Mouse (Mus musculus): ENCODE data around the gene Lrrc1. TPM values are rescaled to one million over a fixed set of nuclear protein-coding genes. Genes with fewer than 3 reads are reported as not detected.

The Lrrc1 gene
- total RNA-seq, 2 experiments from 2014 or later = 0.71 to 0.84 TPM

DNA sequence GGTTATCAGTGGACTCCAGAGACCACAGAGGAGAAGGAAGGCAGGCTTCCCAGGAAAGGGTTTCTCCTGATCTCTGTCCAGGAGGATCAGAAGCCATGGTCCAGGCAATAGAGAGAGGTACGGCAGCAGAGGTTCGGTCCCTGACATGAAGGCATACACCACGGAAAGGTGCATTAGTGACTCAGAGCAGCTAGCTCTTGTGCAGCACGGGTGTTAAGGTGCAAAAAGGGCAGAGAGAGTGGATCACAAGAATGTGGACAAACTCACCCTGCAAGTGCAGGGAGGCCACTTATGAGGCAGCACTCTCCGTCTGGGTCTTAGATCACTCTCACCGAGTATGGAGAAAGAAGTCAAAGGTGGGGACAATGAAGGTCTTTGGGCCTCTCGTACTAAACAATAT, 7.8 kb downstream of the Lrrc1 start:
- intact Hi-C loops (cut with DNase I) = no loop called here
- no peak for DNase-seq
- TF ChIP-seq CTCF (IDR thresholded peaks at IDR 0.05) = no peak
- Histone ChIP-seq H3K4me3 (no peak overlapping the region), H3K27ac (no peak overlapping the region)

GRCm38 (mm10) chr9:77536286-77536685, 8.4 kb downstream of the Lrrc1 start:
- intact Hi-C loops (cut with DNase I) = no loop called here
- Histone ChIP-seq H3K4me3 (no peak overlapping the region), H3K27ac (no peak overlapping the region)
- TF ChIP-seq CTCF (IDR thresholded peaks at IDR 0.05) = no peak
- DNase-seq = no peak

DNA sequence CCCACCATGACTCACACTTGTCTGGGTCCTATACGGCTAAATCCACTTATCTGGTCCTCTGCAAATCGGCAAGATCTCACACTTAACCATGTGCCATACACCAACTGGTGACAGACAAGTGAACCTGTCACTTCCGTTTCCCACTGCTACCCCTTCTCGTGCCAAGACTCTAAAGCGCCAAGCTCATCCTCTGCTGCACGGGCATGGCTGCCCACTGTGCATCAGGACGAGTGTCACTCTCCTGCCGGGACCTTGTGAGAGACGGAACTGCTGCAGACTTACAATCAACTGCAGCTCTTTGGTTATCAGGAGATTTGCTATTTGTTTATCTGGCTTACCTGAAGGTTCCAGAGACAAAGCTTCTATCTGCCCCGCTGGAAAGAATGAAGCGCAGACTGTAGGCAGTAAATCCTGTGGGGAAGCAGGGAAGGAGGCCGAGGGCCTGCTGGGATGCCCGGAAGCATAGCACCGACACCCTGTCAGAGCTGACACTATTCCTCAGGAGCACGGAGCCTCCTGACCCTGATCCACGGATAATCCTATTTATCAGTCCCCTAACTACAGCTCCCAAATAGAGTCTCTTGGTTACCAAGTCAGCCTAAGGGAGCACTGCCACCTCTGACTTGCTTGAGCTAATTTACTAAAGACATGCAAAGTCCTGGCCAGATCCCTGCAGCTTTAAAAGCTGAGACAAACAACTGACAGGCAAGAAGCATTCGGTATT, 9.5 kb downstream of the Lrrc1 start:
- no peak overlapping the region for H3K4me3 ChIP-seq
- DNase-seq = no peak
- intact Hi-C loops (cut with DNase I) = no loop called here
- no peak overlapping the region for H3K27ac ChIP-seq
- TF ChIP-seq CTCF (IDR thresholded peaks at IDR 0.05) = no peak

DNA sequence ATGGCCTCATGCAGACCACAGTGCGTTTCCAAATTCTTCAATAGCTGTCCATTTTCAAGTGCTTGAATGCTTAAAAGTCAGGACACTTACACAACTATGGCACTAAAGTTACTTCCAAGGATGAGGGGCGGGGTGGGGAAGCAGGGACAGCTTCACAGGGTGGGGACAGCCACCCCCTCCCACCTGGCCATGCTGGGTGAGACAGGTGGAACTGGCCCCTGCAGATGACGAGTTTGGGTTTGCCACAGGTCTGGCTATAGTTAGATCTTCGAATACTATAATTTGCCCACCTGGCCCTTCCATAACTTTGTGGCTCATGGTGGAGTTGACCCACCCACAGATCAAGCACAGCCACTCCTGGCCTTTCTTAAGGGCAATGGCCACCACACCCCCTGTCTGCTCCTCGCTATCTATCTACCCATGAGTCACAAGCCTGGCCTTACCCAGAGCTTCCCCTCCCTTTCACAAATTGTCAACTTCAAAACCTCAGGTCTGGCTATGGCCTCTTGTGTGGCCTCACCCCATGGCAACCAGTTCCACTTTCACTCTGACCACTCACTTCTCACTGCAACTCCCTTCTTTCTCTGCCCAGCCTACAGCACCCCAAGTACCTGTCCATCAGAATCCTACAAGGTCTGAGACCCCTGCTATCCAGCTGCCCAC, 16.2 kb downstream of the Lrrc1 start:
- no peak overlapping the region for H3K27ac ChIP-seq
- DNase-seq = no peak
- TF ChIP-seq CTCF (IDR thresholded peaks at IDR 0.05) = no peak
- H3K4me3 ChIP-seq = no peak overlapping the region
- intact Hi-C loops (cut with DNase I) = no loop called here

DNA sequence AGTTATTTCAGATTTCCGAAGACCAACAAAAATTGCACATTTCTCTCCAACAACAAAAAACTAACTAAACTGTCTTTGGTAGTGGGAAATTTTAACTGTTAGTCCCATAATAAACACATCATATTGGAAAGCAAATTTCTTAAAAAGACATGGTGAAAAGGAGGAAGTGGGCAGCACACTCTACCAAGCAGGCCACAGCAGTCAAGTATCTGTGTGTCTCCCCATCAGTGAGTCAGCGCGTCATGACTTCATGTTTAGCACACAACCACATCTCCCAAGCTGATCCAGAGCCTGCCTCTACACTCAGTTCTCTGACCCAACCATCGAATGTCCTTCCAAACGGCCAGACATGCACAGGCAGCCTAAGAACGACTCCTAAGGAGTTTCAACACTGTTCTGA, 17.5 kb downstream of the Lrrc1 start:
- no peak for DNase-seq
- H3K27ac ChIP-seq = no peak overlapping the region
- no peak overlapping the region for H3K4me3 ChIP-seq
- TF ChIP-seq CTCF (IDR thresholded peaks at IDR 0.05) = no peak
- intact Hi-C loops (cut with DNase I) = no loop called here

DNA sequence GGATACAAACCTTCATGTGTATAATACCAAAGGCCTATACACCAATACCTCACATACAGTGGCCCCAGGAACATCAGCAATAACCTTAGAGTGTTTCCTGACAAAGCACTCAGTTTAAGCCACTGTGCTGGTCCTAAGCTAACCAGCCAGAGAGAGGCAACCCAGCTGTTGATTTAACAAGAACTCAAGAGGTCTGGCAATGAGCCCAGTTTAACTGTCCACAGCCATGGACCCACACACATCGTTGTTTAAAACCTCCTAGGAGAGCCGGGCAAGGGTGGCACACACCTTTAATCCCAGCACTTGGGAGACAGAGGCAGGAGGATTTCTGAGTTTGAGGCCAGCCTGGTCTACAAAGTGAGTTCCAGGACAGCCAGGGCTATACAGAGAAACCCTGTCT, 18.0 kb downstream of the Lrrc1 start:
- DNase-seq = no peak
- intact Hi-C loops (cut with DNase I) = no loop called here
- no peak for TF ChIP-seq CTCF (IDR thresholded peaks at IDR 0.05)
- Histone ChIP-seq H3K4me3 (no peak overlapping the region), H3K27ac (no peak overlapping the region)

- DNase-seq = no peak
- Histone ChIP-seq H3K4me3 (no peak overlapping the region), H3K27ac (no peak overlapping the region)
- no peak for TF ChIP-seq CTCF (IDR thresholded peaks at IDR 0.05)
- intact Hi-C loops (cut with DNase I) = no loop called here
Observed at GRCm38 (mm10) chr9:77525595-77526295, 18.9 kb downstream of the Lrrc1 start.

GRCm38 (mm10) chr9:77523793-77524192, 20.9 kb downstream of the Lrrc1 start:
- DNase-seq = no peak
- H3K4me3 ChIP-seq = no peak overlapping the region
- intact Hi-C loops (cut with DNase I) = no loop called here
- H3K27ac ChIP-seq = no peak overlapping the region
- TF ChIP-seq CTCF (IDR thresholded peaks at IDR 0.05) = no peak

DNA sequence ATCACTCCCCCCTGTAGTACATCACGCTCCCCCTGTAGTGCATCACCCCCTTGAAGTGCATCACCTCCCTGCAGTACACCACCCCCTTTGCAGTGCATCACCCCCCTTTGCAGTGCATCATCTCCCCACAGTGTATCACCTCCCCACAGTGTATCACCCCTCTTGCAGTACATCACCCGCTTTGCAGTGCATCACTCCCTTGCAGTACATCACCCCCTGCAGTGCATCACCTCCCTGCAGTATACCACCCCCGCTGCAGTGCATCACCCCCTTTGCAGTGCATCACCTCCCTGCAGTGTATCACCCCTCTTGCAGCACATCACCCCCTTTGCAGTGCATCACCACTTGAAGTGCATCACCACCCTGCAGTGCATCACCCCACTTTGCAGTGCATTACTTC, 22.2 kb downstream of the Lrrc1 start:
- no peak for DNase-seq
- no peak for TF ChIP-seq CTCF (IDR thresholded peaks at IDR 0.05)
- Histone ChIP-seq H3K4me3 (no peak overlapping the region), H3K27ac (no peak overlapping the region)
- intact Hi-C loops (cut with DNase I) = no loop called here

DNA sequence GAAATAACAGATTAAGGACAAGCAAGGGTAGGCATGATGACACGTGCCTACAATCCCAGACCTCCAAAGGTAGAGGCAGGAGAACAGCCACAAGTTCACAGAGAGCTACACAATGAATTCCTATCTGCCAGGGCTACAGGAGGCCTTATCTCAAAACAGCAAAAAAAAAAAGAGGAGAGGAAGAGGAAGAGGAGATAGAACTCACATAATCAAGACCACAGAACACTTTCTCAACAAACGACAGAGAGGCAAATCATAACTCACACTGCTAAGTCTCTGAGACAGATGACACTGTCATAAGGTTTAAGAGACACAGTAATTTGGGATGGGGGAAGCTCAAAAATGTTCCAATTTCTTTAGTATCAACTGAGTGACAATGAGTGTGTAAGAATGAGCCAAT, 25.5 kb downstream of the Lrrc1 start:
- H3K27ac ChIP-seq = no peak overlapping the region
- intact Hi-C loops (cut with DNase I) = no loop called here
- no peak for TF ChIP-seq CTCF (IDR thresholded peaks at IDR 0.05)
- DNase-seq = no peak
- H3K4me3 ChIP-seq = no peak overlapping the region

- no peak for DNase-seq
- TF ChIP-seq CTCF (IDR thresholded peaks at IDR 0.05) = no peak
- no peak overlapping the region for H3K4me3 ChIP-seq
- intact Hi-C loops (cut with DNase I) = no loop called here
- no peak overlapping the region for H3K27ac ChIP-seq
Observed at GRCm38 (mm10) chr9:77516782-77517364, 27.8 kb downstream of the Lrrc1 start.

GRCm38 (mm10) chr9:77513892-77514291, 30.8 kb downstream of the Lrrc1 start:
- Histone ChIP-seq H3K27ac (no peak overlapping the region), H3K4me3 (no peak overlapping the region)
- DNase-seq = no peak
- no peak for TF ChIP-seq CTCF (IDR thresholded peaks at IDR 0.05)
- intact Hi-C loops (cut with DNase I) = no loop called here

- no peak for DNase-seq
- Histone ChIP-seq H3K4me3 (no peak overlapping the region), H3K27ac (no peak overlapping the region)
- TF ChIP-seq CTCF (IDR thresholded peaks at IDR 0.05) = no peak
- intact Hi-C loops (cut with DNase I) = no loop called here
Observed at GRCm38 (mm10) chr9:77512220-77512619, 32.5 kb downstream of the Lrrc1 start.

All from gastrocnemius, adult 2 months (tissue).